Mouse (Mus musculus): ENCODE measurements around the gene Gsdma2.

The Gsdma2 gene

GRCm38 (mm10) chr11:98701213-98701670 is 54.7 kb downstream of the Gsdma2 start, which contains the start of gene Csf3:
Gene Csf3 (plus strand): TSS chr11:98701263.
- DNase-seq: no peak

GRCm38 (mm10) chr11:98702323-98702722 is 55.8 kb downstream of the Gsdma2 start:
- no peak for DNase-seq

GRCm38 (mm10) chr11:98705021-98705420 is 58.5 kb downstream of the Gsdma2 start:
- no peak for DNase-seq
